27 mouse cellular contexts compared by ENCODE assay signal in genomic region chr4:125415308-125415707, GRCm38 (mm10).
"Had no signal": no experiment of that assay in that cellular context is flagged by ENCODE, and none has a peak within 500 bp of the region (broad histone marks: within the 10 kb centered on the region; RNA-seq: fewer than 3 reads in every experiment).

No protein-coding gene starts in this region.

- DNase-seq: gastrocnemius, postnatal 14 days; gastrocnemius, postnatal 36 days; heart, adult 11 months; heart, adult 2 months; heart, postnatal 14 days; heart, postnatal 36 days; kidney, adult 11 months; kidney, adult 2 months; kidney, adult 9 months; kidney, postnatal 14 days; kidney, postnatal 36 days; layer of hippocampus, adult 9-11 months; layer of hippocampus, postnatal 36 days; left cerebral cortex, postnatal 4 days; liver; liver, embryonic 13.5 days had no signal

- H3K4me3 ChIP-seq: heart, adult 2 months; heart, embryonic 13.5 days; heart, embryonic 15.5 days; hindbrain, embryonic 13.5 days; hindbrain, embryonic 15.5 days; kidney, embryonic 15.5 days; limb, embryonic 12.5 days; liver, embryonic 13.5 days had no signal

- H3K36me3 ChIP-seq: heart, embryonic 13.5 days; heart, embryonic 15.5 days; hindbrain, embryonic 13.5 days; hindbrain, embryonic 15.5 days; kidney, embryonic 15.5 days; limb, embryonic 12.5 days; liver, embryonic 13.5 days had no signal

- H3K9me3 ChIP-seq: heart, embryonic 13.5 days; heart, embryonic 15.5 days; hindbrain, embryonic 13.5 days; hindbrain, embryonic 15.5 days; kidney, embryonic 15.5 days; limb, embryonic 12.5 days; liver, embryonic 13.5 days had no signal

- H3K4me1 ChIP-seq: heart, embryonic 13.5 days; heart, embryonic 15.5 days had no signal

- H3K9ac ChIP-seq: heart, embryonic 13.5 days; heart, embryonic 15.5 days; hindbrain, embryonic 13.5 days; hindbrain, embryonic 15.5 days; kidney, embryonic 15.5 days; limb, embryonic 12.5 days; liver, embryonic 13.5 days had no signal

- H3K27ac ChIP-seq: heart, adult 2 months; heart, embryonic 13.5 days; heart, embryonic 15.5 days; hindbrain, embryonic 13.5 days; hindbrain, embryonic 15.5 days; hindbrain, postnatal 0 days; kidney, embryonic 15.5 days; kidney, postnatal 0 days; limb, embryonic 12.5 days; liver, embryonic 13.5 days had no signal

- H3K27me3 ChIP-seq: hindbrain, embryonic 15.5 days; liver, embryonic 13.5 days had no signal

- ATAC-seq: intestine, embryonic 16.5 days had no signal

- H3K4me2 ChIP-seq: heart, embryonic 11.5 days; heart, embryonic 13.5 days; heart, embryonic 15.5 days; hindbrain, embryonic 13.5 days; hindbrain, embryonic 15.5 days; kidney, embryonic 15.5 days; limb, embryonic 12.5 days; liver, embryonic 11.5 days; liver, embryonic 13.5 days had no signal
